Mouse (Mus musculus): Measurements from ENCODE around the gene Mvb12a. TPM values are rescaled to one million over a fixed set of nuclear protein-coding genes. Genes with fewer than 3 reads are reported as not detected.

Gene Mvb12a
- total and polyA plus RNA-seq, 3 experiments: 80.5 to 157 (median 128) TPM

GRCm38 (mm10) chr8:71596798-71597197, 54.1 kb downstream of the Mvb12a start (continued):
- no peak for TF ChIP-seq POLR2AphosphoS2 (IDR thresholded peaks at IDR 0.05; ENCODE audit: low read depth, low read length)
- TF ChIP-seq IRF4 (IDR thresholded peaks at IDR 0.05; ENCODE audit: low read depth, low read length): peak; percentile 92
- TF ChIP-seq UBTF (IDR thresholded peaks at IDR 0.05; ENCODE audit: low read depth, low read length): no peak
- TF ChIP-seq TCF12 (IDR thresholded peaks at IDR 0.05; ENCODE audit: low read depth, low read length): peak; percentile 99
- TF ChIP-seq RCOR1 (conservative IDR thresholded peaks at IDR 0.05; ENCODE audit: low read depth, low read length): 0 out of 2 replicates have a peak, but pooled peaks have one; percentile 55
- TF ChIP-seq SIN3A (IDR thresholded peaks at IDR 0.05; ENCODE audit: low read length): peak; percentile 68
- peak; percentile 75 for TF ChIP-seq MYC (IDR thresholded peaks at IDR 0.05; ENCODE audit: low read depth, low read length)
- no peak for TF ChIP-seq ZKSCAN1 (IDR thresholded peaks at IDR 0.05; ENCODE audit: borderline replicate concordance, low read depth, low read length)

DNA sequence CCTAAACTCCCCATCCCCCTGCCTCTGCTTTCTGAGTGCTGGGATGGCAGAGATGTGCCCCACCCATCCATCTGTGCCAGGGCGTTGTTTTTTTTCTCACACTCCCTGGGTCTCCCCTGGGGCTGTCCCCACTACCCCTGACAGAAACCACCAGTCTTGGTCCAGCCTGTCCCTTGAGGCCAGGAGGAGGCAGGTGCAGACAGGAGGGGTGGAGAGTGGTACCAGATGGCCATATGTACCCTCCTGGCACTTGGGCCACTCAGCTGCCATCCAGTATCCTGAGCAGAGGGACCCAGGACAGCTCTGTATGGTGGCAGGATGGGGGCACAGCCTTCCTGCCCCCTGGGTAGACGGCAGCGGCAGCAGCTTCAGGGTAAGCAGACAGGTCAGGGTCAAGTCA, 54.7 kb downstream of the Mvb12a start, which contains the start of gene Fam129c:
Fam129c (plus strand) TSS at position 198 of the 400 bp plus-strand sequence.
- peaks cover 19% of the 10 kb centered on the region for H3K79me2 ChIP-seq (replicated peaks; ENCODE audit: control insufficient read depth, extremely low read depth, insufficient read depth, poor library complexity, severe bottlenecking)
- no peaks in the 10 kb centered on the region for H3K27me3 ChIP-seq (replicated peaks)
- dilution Hi-C loops (cut with MboI; ENCODE audit: extremely low pct_ligation_motif_present, extremely low pct_unique_long_range_greater_than_20kb, low sequenced_read_pairs): no loop called here
- H3K4me3 ChIP-seq (replicated peaks in 1 of 3; ENCODE audit: low read depth in 2 of 3, low read length in 2 of 3, poor library complexity in 1 of 3): peak within 1 kb of the TSS; percentile 50 to 89 (median 63)
- H3K4me2 ChIP-seq (ENCODE audit: insufficient read depth, low read depth, poor library complexity, severe bottlenecking): peak within 1 kb of the TSS; percentile 40
- H3K27ac ChIP-seq (ENCODE audit: insufficient read depth, low read depth): peak within 1 kb of the TSS; percentile 98
- peak within 1 kb of the TSS; percentile 15; the same call in 1 of the 2 replicates for H3K9ac ChIP-seq (ENCODE audit: insufficient read depth, low read depth)
- H3K4me1 ChIP-seq (ENCODE audit: control insufficient read depth in 1 of 2, insufficient read depth in 2 of 2): peaks cover 40 to 71% of the 10 kb centered on the region in 2 experiments
- peaks cover 17 to 55% of the 10 kb centered on the region in 2 experiments for H3K36me3 ChIP-seq (replicated peaks in 1 of 2; ENCODE audit: control insufficient read depth in 1 of 2, insufficient read depth in 1 of 2, low read length in 1 of 2)
- peak; percentile 76 for DNase-seq (ENCODE audit: extremely low read depth)
- H3K9me3 ChIP-seq (replicated peaks; ENCODE audit: low read length): no peaks in the 10 kb centered on the region
- in situ Hi-C loops (cut with MboI; ENCODE audit: low pct_ligation_motif_present, low pct_unique_long_range_greater_than_20kb, low sequenced_read_pairs): no loop called here
- TF ChIP-seq BHLHE40 (IDR thresholded peaks at IDR 0.05; ENCODE audit: low read depth, low read length): peak; percentile 90
- peak; percentile 85 for TF ChIP-seq MAZ (IDR thresholded peaks at IDR 0.05; ENCODE audit: low read depth, low read length)
- peak; percentile 100 for TF ChIP-seq TCF12 (IDR thresholded peaks at IDR 0.05; ENCODE audit: low read depth, low read length)
- TF ChIP-seq JUND (conservative IDR thresholded peaks at IDR 0.05; ENCODE audit: low read depth, low read length): no peak
- no peak for TF ChIP-seq ZC3H11A (IDR thresholded peaks at IDR 0.05; ENCODE audit: low read depth, low read length)
- no peak for TF ChIP-seq USF1 (IDR thresholded peaks at IDR 0.05; ENCODE audit: low read depth, low read length)
- TF ChIP-seq GABPA (IDR thresholded peaks at IDR 0.05; ENCODE audit: insufficient replicate concordance, low read depth, low read length): no peak
- TF ChIP-seq CTCF (conservative IDR thresholded peaks at IDR 0.05 in 1 of 2, IDR thresholded peaks at IDR 0.05 in 1 of 2; ENCODE audit: low read depth in 2 of 2, low read length in 2 of 2): no peak
- TF ChIP-seq KAT2A (IDR thresholded peaks at IDR 0.05; ENCODE audit: insufficient replicate concordance, low read length): peak; percentile 57; the same call in 1 of the 2 replicates
- peak; percentile 23; the same call in 1 of the 2 replicates for TF ChIP-seq SIN3A (IDR thresholded peaks at IDR 0.05; ENCODE audit: low read length)
- TF ChIP-seq NELFE (IDR thresholded peaks at IDR 0.05; ENCODE audit: low read depth, low read length): 0 out of 2 replicates have a peak, but pooled peaks have one; percentile 38
- TF ChIP-seq ETS1 (conservative IDR thresholded peaks at IDR 0.05; ENCODE audit: low read depth, low read length): peak; percentile 94
- TF ChIP-seq TBP (conservative IDR thresholded peaks at IDR 0.05; ENCODE audit: low read depth, low read length): peak; percentile 67
- TF ChIP-seq RCOR1 (conservative IDR thresholded peaks at IDR 0.05; ENCODE audit: low read depth, low read length): peak; percentile 78
- TF ChIP-seq ZKSCAN1 (IDR thresholded peaks at IDR 0.05; ENCODE audit: borderline replicate concordance, low read depth, low read length): no peak
- TF ChIP-seq CHD1 (IDR thresholded peaks at IDR 0.05; ENCODE audit: low read depth, low read length): 0 out of 2 replicates have a peak, but pooled peaks have one; percentile 66
- TF ChIP-seq UBTF (IDR thresholded peaks at IDR 0.05; ENCODE audit: low read depth, low read length): no peak
- no peak for TF ChIP-seq PAX5 (IDR thresholded peaks at IDR 0.05; ENCODE audit: low read length)
- no peak for TF ChIP-seq E2F4 (IDR thresholded peaks at IDR 0.05; ENCODE audit: insufficient replicate concordance, low read depth, low read length)
- no peak for TF ChIP-seq POLR2AphosphoS2 (IDR thresholded peaks at IDR 0.05; ENCODE audit: low read depth, low read length)
- TF ChIP-seq JUN (IDR thresholded peaks at IDR 0.05; ENCODE audit: insufficient read depth, low read depth, low read length): no peak
- TF ChIP-seq HCFC1 (IDR thresholded peaks at IDR 0.05; ENCODE audit: low read depth, low read length): no peak
- TF ChIP-seq MXI1 (IDR thresholded peaks at IDR 0.05; ENCODE audit: low read depth, low read length): no peak
- TF ChIP-seq POLR2A (IDR thresholded peaks at IDR 0.05; ENCODE audit: low read depth, low read length): peak; percentile 66
- peak; percentile 80 for TF ChIP-seq MEF2A (IDR thresholded peaks at IDR 0.05; ENCODE audit: borderline replicate concordance, low read depth, low read length)
- TF ChIP-seq IRF4 (IDR thresholded peaks at IDR 0.05; ENCODE audit: low read depth, low read length): peak; percentile 86
- no peak; the same call in 1 of the 2 replicates for TF ChIP-seq ZMIZ1 (IDR thresholded peaks at IDR 0.05; ENCODE audit: low read depth, low read length)
- TF ChIP-seq CHD2 (IDR thresholded peaks at IDR 0.05; ENCODE audit: low read length): peak; percentile 73
- TF ChIP-seq USF2 (conservative IDR thresholded peaks at IDR 0.05; ENCODE audit: low read depth, low read length): no peak
- TF ChIP-seq MAX (IDR thresholded peaks at IDR 0.05; ENCODE audit: low read length): no peak
- TF ChIP-seq EP300 (IDR thresholded peaks at IDR 0.05; ENCODE audit: low read length): peak; percentile 94
- no peak for TF ChIP-seq RAD21 (IDR thresholded peaks at IDR 0.05; ENCODE audit: low read depth, low read length)
- no peak for TF ChIP-seq ELF1 (IDR thresholded peaks at IDR 0.05; ENCODE audit: low read depth, low read length)
- no peak for TF ChIP-seq NRF1 (IDR thresholded peaks at IDR 0.05; ENCODE audit: low read depth, low read length)
- TF ChIP-seq SMC3 (IDR thresholded peaks at IDR 0.05; ENCODE audit: low read depth, low read length): no peak
